Mouse (Mus musculus): ENCODE results near the gene 2010300C02Rik. TPM values are rescaled to one million over a fixed set of nuclear protein-coding genes. Genes with fewer than 3 reads are reported as not detected.

The 2010300C02Rik gene
- polyA plus RNA-seq, 1 experiment from 2014 or later: 2.7 TPM

DNA sequence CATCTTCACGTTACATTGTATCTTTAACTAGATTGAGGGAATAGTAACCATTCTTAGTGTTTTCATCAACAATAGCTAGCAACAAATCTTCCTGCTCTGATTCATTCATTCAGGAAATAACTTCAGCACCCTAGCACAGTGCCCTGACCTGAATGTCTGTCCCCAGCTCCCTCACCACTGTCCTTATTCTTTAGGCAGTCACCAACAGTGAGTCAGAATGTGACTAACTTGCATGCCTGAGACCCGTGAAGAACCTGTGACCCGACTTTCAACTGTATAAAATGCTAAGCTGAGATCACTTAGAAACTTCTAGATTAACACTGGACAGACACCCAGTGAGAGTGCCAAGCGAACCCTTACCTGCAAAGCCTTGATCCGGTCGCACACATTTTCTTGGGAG lies 88.4 kb downstream of the 2010300C02Rik start:
- Histone ChIP-seq H3K27ac (no peak overlapping the region), H3K9me3 (no peaks in the 10 kb centered on the region), H3K4me1 (no peaks in the 10 kb centered on the region), H3K27me3 (replicated peaks) (no peaks in the 10 kb centered on the region), H3K4me2 (no peak overlapping the region), H3K36me3 (replicated peaks) (no peaks in the 10 kb centered on the region), H3K9ac (no peak overlapping the region), H3K4me3 (no peak overlapping the region)
- WGBS: 87% methylated on average over 6 of the region's 6 CpGs
- ATAC-seq (replicated peaks): no peak

DNA sequence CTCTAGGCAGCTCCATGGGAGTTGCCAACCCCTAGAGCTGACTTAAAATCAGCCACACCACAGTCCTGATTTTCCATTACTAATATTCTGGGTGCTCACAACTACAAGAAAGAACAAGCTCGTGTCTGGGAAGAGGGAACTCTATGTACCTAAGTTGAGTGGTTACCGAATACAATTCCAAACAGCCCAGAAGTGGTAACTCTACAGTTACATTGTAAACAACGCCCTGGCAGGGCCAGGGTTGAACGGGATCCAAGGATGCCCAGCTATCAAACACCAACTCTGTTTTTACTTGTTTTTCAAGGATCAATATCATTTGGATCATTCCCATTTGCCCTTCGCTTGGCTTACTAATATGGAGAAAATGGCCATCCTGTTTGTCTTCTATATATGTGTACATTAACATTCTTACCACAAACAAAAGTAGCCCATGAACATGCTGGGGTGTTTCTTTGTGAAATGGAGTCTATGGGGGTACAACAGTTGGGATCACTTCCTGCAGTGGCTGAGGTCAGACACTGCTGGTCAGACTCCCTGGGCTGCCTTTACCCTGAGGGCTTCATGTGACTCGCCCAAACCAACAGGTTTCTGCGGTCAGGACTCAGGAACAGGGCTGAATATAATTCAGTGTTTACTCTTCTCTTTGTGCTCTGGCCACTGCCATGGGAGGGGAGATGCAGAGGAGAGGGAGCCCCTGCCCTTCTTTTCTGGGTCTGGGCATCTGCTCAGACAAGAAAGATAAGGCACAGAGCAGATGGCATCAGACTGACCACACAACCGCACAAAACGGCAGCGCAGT lies 89.3 kb downstream of the 2010300C02Rik start:
- 90% methylated on average over 10 of the region's 10 CpGs for WGBS
- Histone ChIP-seq H3K4me2 (no peak overlapping the region), H3K27ac (no peak overlapping the region), H3K27me3 (replicated peaks) (no peaks in the 10 kb centered on the region), H3K9me3 (no peaks in the 10 kb centered on the region), H3K9ac (no peak overlapping the region), H3K36me3 (replicated peaks) (no peaks in the 10 kb centered on the region), H3K4me3 (no peak overlapping the region), H3K4me1 (no peaks in the 10 kb centered on the region)
- no peak for ATAC-seq (replicated peaks)

DNA sequence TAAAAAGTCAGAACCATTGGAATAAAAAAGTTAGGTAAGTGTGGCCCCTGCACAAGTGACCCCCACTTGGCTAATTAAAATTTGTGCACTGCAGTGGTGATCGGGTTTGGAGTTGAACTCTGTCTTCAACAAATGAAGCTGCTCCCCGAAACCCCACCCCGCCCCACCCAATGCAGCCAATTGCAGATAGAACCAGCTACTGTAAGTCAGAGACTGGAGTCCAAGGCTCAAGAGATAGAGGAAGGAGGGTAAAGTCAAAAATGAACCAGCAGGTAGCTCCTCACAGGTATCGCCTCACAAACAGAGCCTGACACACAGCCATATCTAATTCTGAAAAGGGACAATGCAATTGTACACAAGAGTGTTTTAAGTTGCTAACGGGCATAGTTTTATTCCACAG lies 90.0 kb downstream of the 2010300C02Rik start:
- ATAC-seq (replicated peaks): no peak
- no peak overlapping the region for H3K4me3 ChIP-seq
- H3K27ac ChIP-seq: no peak overlapping the region
- H3K4me1 ChIP-seq: no peaks in the 10 kb centered on the region
- no peaks in the 10 kb centered on the region for H3K9me3 ChIP-seq
- no peak overlapping the region for H3K4me2 ChIP-seq
- 92% methylated on average over 5 of the region's 5 CpGs for WGBS
- no peaks in the 10 kb centered on the region for H3K36me3 ChIP-seq (replicated peaks)
- H3K9ac ChIP-seq: no peak overlapping the region
- no peaks in the 10 kb centered on the region for H3K27me3 ChIP-seq (replicated peaks)

DNA sequence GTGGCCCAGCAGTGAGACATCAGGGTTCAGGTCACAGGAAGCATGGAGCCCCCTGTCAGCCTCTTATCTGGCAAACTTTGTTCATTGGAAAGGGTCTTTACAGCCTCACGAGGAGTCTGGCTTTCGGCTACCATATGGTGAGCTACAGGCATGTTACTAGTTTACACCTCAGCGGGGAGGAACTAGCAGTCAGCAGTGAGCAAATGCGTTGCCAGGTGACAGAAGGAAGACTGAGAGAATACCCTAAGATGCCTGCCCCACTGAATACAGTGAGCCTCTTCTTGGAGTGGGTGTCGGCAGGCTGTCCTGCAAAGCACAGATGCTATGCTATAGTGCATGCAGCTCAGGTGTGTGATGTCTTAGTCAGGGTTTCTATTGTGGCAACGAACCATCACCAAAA lies 91.1 kb downstream of the 2010300C02Rik start:
- WGBS: 76% methylated on average over 6 of the region's 6 CpGs
- ATAC-seq (replicated peaks): no peak

DNA sequence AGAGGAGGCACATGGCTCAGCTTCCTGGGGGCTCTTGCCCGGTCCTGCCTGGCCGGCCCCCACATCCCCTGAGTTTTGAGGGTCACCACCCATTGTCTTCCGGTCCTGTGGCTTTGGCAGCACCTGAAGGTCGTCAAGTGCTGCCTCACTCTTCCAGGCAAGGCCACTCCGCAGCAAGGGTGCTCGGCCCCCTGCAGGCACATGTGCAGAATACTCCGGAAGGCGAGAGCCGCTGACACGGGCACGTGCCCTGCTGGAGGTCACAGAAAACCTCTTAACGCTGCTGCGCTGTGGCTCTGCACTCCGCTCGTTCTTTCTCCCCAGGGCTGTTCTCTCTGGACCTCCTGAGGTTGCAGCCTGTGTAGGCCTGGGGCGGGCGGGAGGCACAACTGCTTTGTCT lies 95.7 kb downstream of the 2010300C02Rik start:
- WGBS: 85% methylated on average over 17 of the region's 17 CpGs
- Histone ChIP-seq H3K4me2 (no peak overlapping the region), H3K9ac (no peak overlapping the region), H3K27me3 (replicated peaks) (no peaks in the 10 kb centered on the region), H3K9me3 (no peaks in the 10 kb centered on the region), H3K27ac (no peak overlapping the region), H3K36me3 (replicated peaks) (no peaks in the 10 kb centered on the region), H3K4me3 (no peak overlapping the region), H3K4me1 (no peaks in the 10 kb centered on the region)
- no peak for ATAC-seq (replicated peaks)

More for the DNA sequence above, 91.1 kb downstream of the 2010300C02Rik start:
- H3K36me3 ChIP-seq (replicated peaks): no peaks in the 10 kb centered on the region
- H3K27me3 ChIP-seq (replicated peaks): no peaks in the 10 kb centered on the region
- H3K4me2 ChIP-seq: no peak overlapping the region
- H3K27ac ChIP-seq: no peak overlapping the region
- no peaks in the 10 kb centered on the region for H3K4me1 ChIP-seq
- no peak overlapping the region for H3K4me3 ChIP-seq
- H3K9ac ChIP-seq: no peak overlapping the region
- H3K9me3 ChIP-seq: no peaks in the 10 kb centered on the region

DNA sequence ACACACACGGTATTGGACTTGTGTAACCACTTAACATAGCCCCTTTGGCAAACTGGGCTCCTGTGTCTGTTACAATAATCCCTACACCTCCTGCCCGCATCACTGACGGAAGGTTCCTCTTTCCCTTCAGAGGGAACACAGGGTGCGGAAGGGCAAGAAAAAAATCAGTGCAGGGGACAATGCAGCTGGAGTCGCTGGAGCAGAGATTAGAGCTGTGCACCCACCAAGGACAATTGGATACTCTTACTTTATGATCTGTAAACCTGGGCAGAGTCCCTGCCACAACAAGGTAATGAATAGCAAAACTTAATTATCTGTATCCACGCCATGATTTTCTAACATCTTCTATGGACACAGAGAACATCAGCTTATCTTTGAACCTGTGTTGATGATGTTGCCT lies 97.8 kb downstream of the 2010300C02Rik start:
- no peaks in the 10 kb centered on the region for H3K4me1 ChIP-seq
- no peak overlapping the region for H3K4me3 ChIP-seq
- H3K27ac ChIP-seq: no peak overlapping the region
- no peaks in the 10 kb centered on the region for H3K36me3 ChIP-seq (replicated peaks)
- H3K9me3 ChIP-seq: no peaks in the 10 kb centered on the region
- H3K4me2 ChIP-seq: no peak overlapping the region
- no peaks in the 10 kb centered on the region for H3K27me3 ChIP-seq (replicated peaks)
- 67% methylated on average over 6 of the region's 6 CpGs for whole genome bisulfite sequencing
- no peak for ATAC-seq (replicated peaks)
- no peak overlapping the region for H3K9ac ChIP-seq

DNA sequence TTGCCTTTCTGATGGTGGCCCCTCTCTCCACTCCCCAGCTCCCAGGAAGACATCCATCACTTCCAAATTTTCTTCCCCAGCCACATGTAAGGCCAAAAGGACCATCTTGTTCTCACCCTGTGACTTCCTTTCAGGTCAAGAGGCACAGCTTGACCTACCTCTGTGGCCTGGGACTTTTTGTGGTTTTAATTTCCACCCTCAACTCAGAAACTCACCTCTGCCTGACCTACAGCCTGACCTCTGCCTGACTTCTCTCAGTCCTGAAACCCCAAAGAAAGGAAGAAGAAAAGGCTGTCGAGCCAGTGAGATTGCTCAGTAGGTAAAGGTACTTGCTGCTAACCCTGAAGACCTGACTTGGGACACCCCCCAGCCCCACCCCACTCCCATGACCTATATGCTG lies 100.3 kb downstream of the 2010300C02Rik start:
- 83% methylated on average over 1 of the region's 1 CpGs for WGBS
- ATAC-seq (replicated peaks): no peak
- Histone ChIP-seq H3K27ac (no peak overlapping the region), H3K4me1 (no peaks in the 10 kb centered on the region), H3K36me3 (replicated peaks) (no peaks in the 10 kb centered on the region), H3K4me2 (no peak overlapping the region), H3K27me3 (replicated peaks) (no peaks in the 10 kb centered on the region), H3K4me3 (no peak overlapping the region), H3K9me3 (no peaks in the 10 kb centered on the region), H3K9ac (no peak overlapping the region)

DNA sequence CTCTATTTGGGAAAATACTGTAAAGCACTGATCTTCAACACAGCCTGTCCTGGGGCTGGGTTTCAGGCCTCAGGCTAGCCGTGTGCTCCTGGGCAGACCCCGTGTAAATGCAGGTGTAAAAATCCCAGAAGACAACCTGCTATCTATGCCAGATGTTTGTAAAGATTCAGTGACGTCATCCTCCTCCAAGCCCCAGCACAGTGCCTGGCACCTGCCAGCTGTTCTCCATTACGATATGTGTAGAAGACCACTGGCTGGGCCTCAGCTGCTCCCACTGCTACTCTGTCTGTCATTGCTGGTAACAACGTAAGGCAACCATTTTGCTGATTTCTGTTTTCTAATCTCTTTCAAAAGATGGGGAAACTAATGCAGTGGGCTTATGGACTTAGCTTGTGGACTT lies 102.8 kb downstream of the 2010300C02Rik start:
- Histone ChIP-seq H3K27ac (no peak overlapping the region), H3K4me3 (no peak overlapping the region), H3K4me1 (no peaks in the 10 kb centered on the region), H3K9ac (no peak overlapping the region), H3K36me3 (replicated peaks) (no peaks in the 10 kb centered on the region), H3K4me2 (no peak overlapping the region), H3K27me3 (replicated peaks) (no peaks in the 10 kb centered on the region), H3K9me3 (no peaks in the 10 kb centered on the region)
- no peak for ATAC-seq (replicated peaks)
- 76% methylated on average over 5 of the region's 5 CpGs for WGBS

DNA sequence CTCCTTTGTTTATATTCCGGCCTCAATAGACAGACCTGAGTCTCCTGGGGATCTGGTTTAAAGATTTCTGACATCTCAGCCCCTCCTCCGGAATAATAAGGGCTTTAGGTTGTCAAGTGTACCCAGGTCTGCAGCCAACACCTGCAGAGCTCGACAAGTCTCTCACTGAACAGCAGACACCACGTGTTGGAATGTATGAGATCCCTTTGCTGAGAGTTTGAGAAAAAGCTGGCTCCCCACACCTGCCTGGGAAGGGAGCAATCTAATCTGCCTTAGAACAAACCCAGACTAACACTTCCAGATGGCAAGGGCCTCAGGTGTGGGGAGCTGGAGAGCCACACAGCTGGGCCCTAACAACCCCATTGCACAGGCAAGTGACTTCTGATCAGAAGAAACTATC lies 103.3 kb downstream of the 2010300C02Rik start:
- no peaks in the 10 kb centered on the region for H3K4me1 ChIP-seq
- H3K9me3 ChIP-seq: no peaks in the 10 kb centered on the region
- 23% methylated on average over 4 of the region's 4 CpGs for WGBS
- H3K9ac ChIP-seq: no peak overlapping the region
- H3K4me3 ChIP-seq: no peak overlapping the region
- H3K27ac ChIP-seq: no peak overlapping the region
- ATAC-seq (replicated peaks): no peak
- H3K36me3 ChIP-seq (replicated peaks): no peaks in the 10 kb centered on the region
- no peaks in the 10 kb centered on the region for H3K27me3 ChIP-seq (replicated peaks)
- H3K4me2 ChIP-seq: no peak overlapping the region

DNA sequence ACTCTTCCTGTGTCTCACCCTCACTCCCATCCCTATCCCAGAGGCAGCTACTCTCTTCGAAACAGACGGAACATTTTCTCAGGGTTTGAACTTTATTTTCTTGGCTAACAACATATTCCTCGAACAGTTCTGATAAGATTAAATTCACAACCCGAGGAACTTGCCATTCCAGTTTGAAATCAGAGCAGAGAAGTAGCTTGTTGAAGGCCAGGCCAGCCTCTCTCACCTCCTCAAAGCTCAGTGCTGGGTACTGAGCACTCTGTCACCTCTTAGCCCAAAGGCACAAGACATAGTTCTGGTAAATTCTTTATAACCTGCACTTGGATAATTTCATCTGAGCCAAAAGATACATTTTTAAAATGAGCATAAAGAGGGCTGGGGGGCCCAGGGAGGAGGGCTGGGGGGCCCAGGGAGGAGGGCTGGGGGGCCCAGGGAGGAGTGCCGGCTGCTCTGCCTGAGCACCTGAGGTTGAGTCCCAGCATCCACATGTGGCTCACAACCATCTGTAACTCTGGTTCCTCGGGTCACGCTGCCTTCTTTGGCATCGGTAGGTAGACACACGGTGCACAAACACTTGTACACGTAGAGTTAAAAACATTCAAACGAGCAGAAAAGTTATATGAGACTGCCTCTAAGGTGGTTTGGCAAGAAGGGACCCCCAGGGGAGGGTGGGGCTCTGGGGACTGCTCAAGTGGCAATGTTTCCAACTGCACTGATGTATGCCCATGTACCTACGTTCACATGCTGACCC lies 104.4 kb downstream of the 2010300C02Rik start:
- no peak for ATAC-seq (replicated peaks)
- Histone ChIP-seq H3K4me3 (no peak overlapping the region), H3K27me3 (replicated peaks) (no peaks in the 10 kb centered on the region), H3K9ac (no peak overlapping the region), H3K27ac (no peak overlapping the region), H3K4me2 (no peak overlapping the region), H3K4me1 (no peaks in the 10 kb centered on the region), H3K36me3 (replicated peaks) (no peaks in the 10 kb centered on the region), H3K9me3 (no peaks in the 10 kb centered on the region)
- 93% methylated on average over 12 of the region's 12 CpGs for WGBS

DNA sequence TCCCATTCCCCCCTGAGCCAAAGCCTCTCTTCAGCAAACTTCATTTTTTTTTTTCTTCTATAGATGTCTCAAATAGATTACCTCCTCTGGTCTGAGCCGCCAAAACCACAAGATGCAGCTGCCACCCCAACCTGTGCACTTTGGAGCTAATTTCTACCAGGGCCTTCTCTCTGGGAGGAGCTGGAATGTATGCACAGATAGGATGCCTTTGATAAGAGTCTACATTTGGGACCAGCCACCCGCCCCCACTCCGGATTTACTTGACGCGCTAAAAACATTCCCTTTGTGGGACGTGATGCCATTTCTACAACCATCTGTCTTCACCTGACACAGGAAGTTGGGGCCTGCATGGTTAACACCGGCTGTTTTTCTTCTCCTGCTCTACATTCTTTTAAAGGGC lies 105.0 kb downstream of the 2010300C02Rik start:
- no peak overlapping the region for H3K4me3 ChIP-seq
- 89% methylated on average over 7 of the region's 7 CpGs for WGBS
- H3K27me3 ChIP-seq (replicated peaks): no peaks in the 10 kb centered on the region
- no peaks in the 10 kb centered on the region for H3K4me1 ChIP-seq
- no peaks in the 10 kb centered on the region for H3K36me3 ChIP-seq (replicated peaks)
- ATAC-seq (replicated peaks): no peak
- no peaks in the 10 kb centered on the region for H3K9me3 ChIP-seq
- no peak overlapping the region for H3K9ac ChIP-seq
- H3K27ac ChIP-seq: no peak overlapping the region
- H3K4me2 ChIP-seq: no peak overlapping the region

DNA sequence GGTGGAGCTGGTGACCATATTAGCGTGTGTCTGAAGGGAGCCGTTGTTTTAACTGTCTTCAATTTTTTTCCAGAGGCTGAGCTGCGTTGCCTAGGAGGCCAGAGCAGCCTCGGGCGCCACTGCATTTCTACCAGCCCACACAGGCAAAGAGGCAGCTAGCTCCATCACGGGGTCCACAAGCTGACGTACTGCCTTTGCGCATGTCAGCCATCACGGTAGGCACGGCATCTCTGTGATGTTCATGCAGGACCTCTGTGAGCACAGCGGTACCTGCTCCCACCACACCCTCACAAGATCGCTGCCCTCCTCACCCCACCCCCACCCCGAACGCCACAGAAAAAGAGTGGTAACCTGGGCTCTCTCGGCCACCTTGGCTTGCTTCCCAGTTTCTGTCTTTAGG lies 105.8 kb downstream of the 2010300C02Rik start:
- H3K4me3 ChIP-seq: no peak overlapping the region
- H3K9me3 ChIP-seq: no peaks in the 10 kb centered on the region
- H3K36me3 ChIP-seq (replicated peaks): no peaks in the 10 kb centered on the region
- no peak overlapping the region for H3K4me2 ChIP-seq
- no peaks in the 10 kb centered on the region for H3K4me1 ChIP-seq
- no peak overlapping the region for H3K27ac ChIP-seq
- ATAC-seq (replicated peaks): no peak
- 80% methylated on average over 15 of the region's 15 CpGs for WGBS
- H3K9ac ChIP-seq: no peak overlapping the region
- H3K27me3 ChIP-seq (replicated peaks): no peaks in the 10 kb centered on the region

DNA sequence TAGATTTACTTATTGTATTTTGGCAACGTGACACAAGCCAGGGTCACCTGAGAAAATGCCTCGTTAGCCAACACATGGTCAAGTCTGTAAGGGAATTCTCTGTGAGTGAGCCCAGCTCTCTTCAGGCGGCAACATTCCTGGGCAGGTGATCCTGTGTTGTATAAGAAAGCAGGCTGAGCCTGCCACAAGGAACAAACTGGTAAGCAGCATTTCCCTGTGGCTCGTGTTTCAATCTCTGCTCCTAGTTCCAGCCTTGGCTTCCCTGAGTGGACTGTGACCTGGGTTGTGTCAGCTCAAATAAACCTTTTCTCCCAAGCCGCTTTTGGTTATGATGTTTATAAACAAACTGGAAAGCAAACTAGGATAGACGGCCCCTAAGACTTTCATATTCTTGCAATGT lies 108.9 kb downstream of the 2010300C02Rik start:
- Histone ChIP-seq H3K4me1 (no peaks in the 10 kb centered on the region), H3K9me3 (no peaks in the 10 kb centered on the region), H3K36me3 (replicated peaks) (no peaks in the 10 kb centered on the region), H3K27me3 (replicated peaks) (no peaks in the 10 kb centered on the region), H3K4me3 (no peak overlapping the region), H3K9ac (no peak overlapping the region), H3K27ac (no peak overlapping the region), H3K4me2 (no peak overlapping the region)
- WGBS: 80% methylated on average over 6 of the region's 6 CpGs
- no peak for ATAC-seq (replicated peaks)

Measured in midbrain, embryonic 15.5 days (tissue).